Mouse (Mus musculus) embryonic fibroblast, embryonic 13.5 days (primary cell): ENCODE results near the gene Poldip3.

Source experiments
- CTCF ChIP-seq: IDR thresholded peaks from 2 replicates; pipeline ENCODE4 v1.5.1; 2011; ENCODE audit warnings: mild to moderate bottlenecking, control low read depth, low read length, moderate library complexity, borderline replicate concordance; ENCODE audit not compliant: insufficient read depth
- POLR2A ChIP-seq: IDR thresholded peaks from 2 replicates; pipeline ENCODE4 v1.6.1; 2011; ENCODE audit warnings: low read depth, mild to moderate bottlenecking, control low read depth, low read length, moderate library complexity

GRCm38 (mm10) chr15:83148801-83149195, 386 bp downstream of the Poldip3 start:
- no peak for TF ChIP-seq POLR2A
- TF ChIP-seq CTCF: no peak
